Mouse (Mus musculus) limb, embryonic 11.5 days (tissue): ENCODE results near the gene Lin7a. TPM values are rescaled to one million over a fixed set of nuclear protein-coding genes. Genes with fewer than 3 reads are reported as not detected.

Source experiments
- ATAC-seq: fragments of 200-750 bp; cut with Nextera tagmentation; 2 replicates; pipeline ENCODE4 v1.8.0; 2017; ENCODE audit warnings: low read depth; ENCODE audit not compliant: insufficient number of reproducible peaks, low FRiP score, low TSS enrichment
- DNase-seq: peaks from one replicate; pipeline ENCODE4 v3.0.0-alpha.2; 2015; ENCODE audit warnings: low spot score
- H3K27ac ChIP-seq: fragments of 300-500 bp; sonication (generic); replicated peaks from 2 replicates; pipeline ENCODE4 v1.5.1; 2014; ENCODE audit warnings: low read depth, mild to moderate bottlenecking, low read length
- H3K27me3 ChIP-seq: fragments of 300-500 bp; sonication (generic); 2 replicates; pipeline ENCODE4 v1.6.1; 2014; ENCODE audit warnings: mild to moderate bottlenecking, low read length, mixed read lengths; ENCODE audit not compliant: control insufficient read depth, insufficient read depth
- H3K36me3 ChIP-seq: fragments of 300-500 bp; sonication (generic); 2 replicates; pipeline ENCODE4 v1.6.1; 2014; ENCODE audit warnings: mild to moderate bottlenecking, low read length, moderate library complexity, mixed read lengths; ENCODE audit not compliant: control insufficient read depth, insufficient read depth
- H3K4me1 ChIP-seq: fragments of 300-500 bp; sonication (generic); 2 replicates; pipeline ENCODE4 v1.6.1; 2014; ENCODE audit warnings: low read length, mixed read lengths; ENCODE audit not compliant: control insufficient read depth, insufficient read depth
- H3K4me2 ChIP-seq: fragments of 300-500 bp; sonication (generic); 2 replicates; pipeline ENCODE4 v1.6.1; 2014; ENCODE audit warnings: low read depth, mild to moderate bottlenecking, moderate library complexity; ENCODE audit not compliant: severe bottlenecking
- H3K4me3 ChIP-seq: fragments of 300-500 bp; sonication (generic); 2 replicates; pipeline ENCODE4 v1.5.1; 2014; ENCODE audit warnings: low read depth, low read length
- H3K9ac ChIP-seq: fragments of 300-500 bp; sonication (generic); 2 replicates; pipeline ENCODE4 v1.6.1; 2014; ENCODE audit warnings: mild to moderate bottlenecking, low read length
- H3K9me3 ChIP-seq: fragments of 300-500 bp; sonication (generic); 2 replicates; pipeline ENCODE4 v1.6.1; 2016; ENCODE audit warnings: low read length; ENCODE audit not compliant: control insufficient read depth
- WGBS: fragments of 180-500 bp; shearing (Covaris S2); extraction: QIAGEN DNeasy Blood & Tissue Kit; methylation state at CpG from one replicate; pipeline ENCODE4 v1.1.7; 2014; 5-methylcytosine and 5-hydroxymethylcytosine counted together
- polyA plus RNA-seq: library from polyadenylated mRNA; unstranded; fragments of >200 nt; fragmentation: Nextera tagmentation; extraction: Ambion mirVana; gene quantifications from 2 replicates; pipeline ENCODE4 v1.2.1, GENCODE M21; 2014

Gene Lin7a
- polyA plus RNA-seq, 1 experiment from 2014 or later = 1.8 TPM

GRCm38 (mm10) chr10:107449496-107450330 is 178.2 kb downstream of the Lin7a start:
- no peaks in the 10 kb centered on the region for H3K27me3 ChIP-seq
- H3K9me3 ChIP-seq = no peaks in the 10 kb centered on the region
- H3K4me1 ChIP-seq = no peaks in the 10 kb centered on the region
- DNase-seq (no peak), ATAC-seq (no peak)
- H3K4me3 ChIP-seq = no peak overlapping the region
- H3K27ac ChIP-seq = no peak overlapping the region
- H3K4me2 ChIP-seq = no peak overlapping the region
- no peak overlapping the region for H3K9ac ChIP-seq
- 93% methylated on average over 5 of the region's 5 CpGs for WGBS
- no peaks in the 10 kb centered on the region for H3K36me3 ChIP-seq

DNA sequence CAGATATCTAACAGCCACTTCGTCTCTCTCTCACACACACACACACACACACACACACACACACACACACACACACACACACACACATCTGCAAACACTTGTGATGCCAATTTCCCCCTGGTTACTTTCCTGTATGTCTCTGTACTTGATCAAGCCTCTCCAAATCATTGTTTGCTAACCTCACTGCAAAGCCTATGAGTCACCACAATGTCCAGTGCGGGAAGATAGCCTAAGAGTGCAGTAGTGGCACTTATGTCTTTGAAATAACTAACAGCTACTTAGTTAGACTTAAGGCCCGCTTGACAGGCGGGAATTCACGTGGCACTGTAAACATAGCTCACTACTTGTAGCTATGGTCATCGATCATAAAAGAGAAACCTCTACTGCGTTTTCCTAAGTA is 196.3 kb downstream of the Lin7a start:
- no peaks in the 10 kb centered on the region for H3K4me1 ChIP-seq
- H3K36me3 ChIP-seq = no peaks in the 10 kb centered on the region
- no peak overlapping the region for H3K4me2 ChIP-seq
- 88% methylated on average over 7 of the region's 7 CpGs for WGBS
- H3K9ac ChIP-seq = no peak overlapping the region
- no peak overlapping the region for H3K4me3 ChIP-seq
- no peak overlapping the region for H3K27ac ChIP-seq
- DNase-seq (no peak), ATAC-seq (no peak)
- no peaks in the 10 kb centered on the region for H3K27me3 ChIP-seq
- H3K9me3 ChIP-seq = no peaks in the 10 kb centered on the region

Other genes with a start within 250 kb of the Lin7a start
- gene Acss3, start 148.0 kb upstream of the Lin7a start, polyA plus RNA-seq = 3.3 and 3.6 TPM in 2 replicates
- gene Myf5, start 214.4 kb downstream of the Lin7a start, polyA plus RNA-seq = 19.1 and 20.3 TPM in 2 replicates
- gene Myf6, start 223.1 kb downstream of the Lin7a start, polyA plus RNA-seq = 0.23 and 0.44 TPM in 2 replicates